Mouse (Mus musculus): ENCODE data around the gene Ranbp6. TPM values are rescaled to one million over a fixed set of nuclear protein-coding genes. Genes with fewer than 3 reads are reported as not detected.

The Ranbp6 gene
- polyA plus RNA-seq, 1 experiment from 2014 or later = 53.5 TPM

GRCm38 (mm10) chr19:29842973-29843372, 30.2 kb upstream of the Ranbp6 start:
- Histone ChIP-seq H3K36me3 (ENCODE audit: control insufficient read depth, insufficient read depth, low read length) (no peaks in the 10 kb centered on the region), H3K27me3 (ENCODE audit: control insufficient read depth, insufficient read depth, low read depth, low read length) (no peaks in the 10 kb centered on the region), H3K4me2 (ENCODE audit: low read length) (no peak overlapping the region), H3K4me1 (ENCODE audit: control insufficient read depth, insufficient read depth, low read length) (peaks cover 11% of the 10 kb centered on the region), H3K27ac (ENCODE audit: low read length) (0 out of 2 replicates have a peak overlapping the region, but pooled peaks have one; percentile 53), H3K9ac (ENCODE audit: low read depth, low read length) (no peak overlapping the region), H3K9me3 (replicated peaks; ENCODE audit: control insufficient read depth, low read length, poor library complexity, severe bottlenecking) (no peaks in the 10 kb centered on the region), H3K4me3 (ENCODE audit: low read depth, low read length) (no peak overlapping the region)
- WGBS = 78% methylated on average over 8 of the region's 8 CpGs
- ATAC-seq = no peak

- no peak overlapping the region for H3K9ac ChIP-seq (ENCODE audit: low read depth, low read length)
- no peak overlapping the region for H3K4me2 ChIP-seq (ENCODE audit: low read length)
- H3K27me3 ChIP-seq (ENCODE audit: control insufficient read depth, insufficient read depth, low read depth, low read length) = no peaks in the 10 kb centered on the region
- H3K4me1 ChIP-seq (ENCODE audit: control insufficient read depth, insufficient read depth, low read length) = peaks cover 11% of the 10 kb centered on the region
- no peaks in the 10 kb centered on the region for H3K36me3 ChIP-seq (ENCODE audit: control insufficient read depth, insufficient read depth, low read length)
- 87% methylated on average over 4 of the region's 4 CpGs for WGBS
- no peak for ATAC-seq
- H3K9me3 ChIP-seq (replicated peaks; ENCODE audit: control insufficient read depth, low read length, poor library complexity, severe bottlenecking) = no peaks in the 10 kb centered on the region
- H3K4me3 ChIP-seq (ENCODE audit: low read depth, low read length) = no peak overlapping the region
- H3K27ac ChIP-seq (ENCODE audit: low read length) = no peak overlapping the region
These were observed 27.9 kb upstream of the Ranbp6 start for GRCm38 (mm10) chr19:29840642-29841041.

- no peak overlapping the region for H3K4me3 ChIP-seq (ENCODE audit: low read depth, low read length)
- no peak for ATAC-seq
- H3K27ac ChIP-seq (ENCODE audit: low read length) = no peak overlapping the region
- H3K9ac ChIP-seq (ENCODE audit: low read depth, low read length) = no peak overlapping the region
- WGBS = 85% methylated on average over 3 of the region's 3 CpGs
- no peaks in the 10 kb centered on the region for H3K36me3 ChIP-seq (ENCODE audit: control insufficient read depth, insufficient read depth, low read length)
- H3K4me2 ChIP-seq (ENCODE audit: low read length) = no peak overlapping the region
- no peaks in the 10 kb centered on the region for H3K27me3 ChIP-seq (ENCODE audit: control insufficient read depth, insufficient read depth, low read depth, low read length)
- peaks cover 4% of the 10 kb centered on the region for H3K4me1 ChIP-seq (ENCODE audit: control insufficient read depth, insufficient read depth, low read length)
- H3K9me3 ChIP-seq (replicated peaks; ENCODE audit: control insufficient read depth, low read length, poor library complexity, severe bottlenecking) = no peaks in the 10 kb centered on the region
These were observed 25.9 kb upstream of the Ranbp6 start for GRCm38 (mm10) chr19:29838636-29839135.

- H3K4me2 ChIP-seq (ENCODE audit: low read length) = no peak overlapping the region
- no peak overlapping the region for H3K9ac ChIP-seq (ENCODE audit: low read depth, low read length)
- no peaks in the 10 kb centered on the region for H3K9me3 ChIP-seq (replicated peaks; ENCODE audit: control insufficient read depth, low read length, poor library complexity, severe bottlenecking)
- WGBS = 42% methylated on average over 1 of the region's 1 CpGs
- no peak overlapping the region for H3K27ac ChIP-seq (ENCODE audit: low read length)
- ATAC-seq = no peak
- H3K4me1 ChIP-seq (ENCODE audit: control insufficient read depth, insufficient read depth, low read length) = 0 out of 2 replicates have a peak, but pooled peaks cover 2% of the 10 kb centered on the region
- no peaks in the 10 kb centered on the region for H3K27me3 ChIP-seq (ENCODE audit: control insufficient read depth, insufficient read depth, low read depth, low read length)
- no peaks in the 10 kb centered on the region for H3K36me3 ChIP-seq (ENCODE audit: control insufficient read depth, insufficient read depth, low read length)
- no peak overlapping the region for H3K4me3 ChIP-seq (ENCODE audit: low read depth, low read length)
These were observed 25.4 kb upstream of the Ranbp6 start for GRCm38 (mm10) chr19:29838171-29838570.

GRCm38 (mm10) chr19:29835364-29836034, 22.7 kb upstream of the Ranbp6 start:
- H3K4me1 ChIP-seq (ENCODE audit: control insufficient read depth, insufficient read depth, low read length) = no peaks in the 10 kb centered on the region
- H3K27ac ChIP-seq (ENCODE audit: low read length) = no peak overlapping the region
- H3K4me2 ChIP-seq (ENCODE audit: low read length) = no peak overlapping the region
- WGBS = 72% methylated on average over 3 of the region's 3 CpGs
- no peaks in the 10 kb centered on the region for H3K27me3 ChIP-seq (ENCODE audit: control insufficient read depth, insufficient read depth, low read depth, low read length)
- no peaks in the 10 kb centered on the region for H3K9me3 ChIP-seq (replicated peaks; ENCODE audit: control insufficient read depth, low read length, poor library complexity, severe bottlenecking)
- no peak for ATAC-seq
- no peak overlapping the region for H3K4me3 ChIP-seq (ENCODE audit: low read depth, low read length)
- H3K36me3 ChIP-seq (ENCODE audit: control insufficient read depth, insufficient read depth, low read length) = no peaks in the 10 kb centered on the region
- H3K9ac ChIP-seq (ENCODE audit: low read depth, low read length) = no peak overlapping the region

GRCm38 (mm10) chr19:29830911-29831310, 18.1 kb upstream of the Ranbp6 start:
- Histone ChIP-seq H3K4me2 (ENCODE audit: low read length) (no peak overlapping the region), H3K9me3 (replicated peaks; ENCODE audit: control insufficient read depth, low read length, poor library complexity, severe bottlenecking) (no peaks in the 10 kb centered on the region), H3K9ac (ENCODE audit: low read depth, low read length) (no peak overlapping the region), H3K27ac (ENCODE audit: low read length) (no peak overlapping the region), H3K4me1 (ENCODE audit: control insufficient read depth, insufficient read depth, low read length) (no peaks in the 10 kb centered on the region), H3K27me3 (ENCODE audit: control insufficient read depth, insufficient read depth, low read depth, low read length) (no peaks in the 10 kb centered on the region), H3K36me3 (ENCODE audit: control insufficient read depth, insufficient read depth, low read length) (no peaks in the 10 kb centered on the region), H3K4me3 (ENCODE audit: low read depth, low read length) (no peak overlapping the region)
- 78% methylated on average over 2 of the region's 2 CpGs for WGBS
- ATAC-seq = no peak

GRCm38 (mm10) chr19:29828558-29828957, 15.8 kb upstream of the Ranbp6 start:
- ATAC-seq = no peak
- no peaks in the 10 kb centered on the region for H3K27me3 ChIP-seq (ENCODE audit: control insufficient read depth, insufficient read depth, low read depth, low read length)
- no peak overlapping the region for H3K27ac ChIP-seq (ENCODE audit: low read length)
- 76% methylated on average over 5 of the region's 5 CpGs for WGBS
- no peaks in the 10 kb centered on the region for H3K9me3 ChIP-seq (replicated peaks; ENCODE audit: control insufficient read depth, low read length, poor library complexity, severe bottlenecking)
- no peaks in the 10 kb centered on the region for H3K36me3 ChIP-seq (ENCODE audit: control insufficient read depth, insufficient read depth, low read length)
- no peak overlapping the region for H3K4me2 ChIP-seq (ENCODE audit: low read length)
- no peaks in the 10 kb centered on the region for H3K4me1 ChIP-seq (ENCODE audit: control insufficient read depth, insufficient read depth, low read length)
- no peak overlapping the region for H3K4me3 ChIP-seq (ENCODE audit: low read depth, low read length)
- H3K9ac ChIP-seq (ENCODE audit: low read depth, low read length) = no peak overlapping the region

GRCm38 (mm10) chr19:29826686-29827085, 13.9 kb upstream of the Ranbp6 start:
- peak; percentile 91 for ATAC-seq
- H3K4me1 ChIP-seq (ENCODE audit: control insufficient read depth, insufficient read depth, low read length) = no peaks in the 10 kb centered on the region
- WGBS = 88% methylated on average over 1 of the region's 1 CpGs
- no peaks in the 10 kb centered on the region for H3K36me3 ChIP-seq (ENCODE audit: control insufficient read depth, insufficient read depth, low read length)
- H3K9me3 ChIP-seq (replicated peaks; ENCODE audit: control insufficient read depth, low read length, poor library complexity, severe bottlenecking) = no peaks in the 10 kb centered on the region
- H3K9ac ChIP-seq (ENCODE audit: low read depth, low read length) = no peak overlapping the region
- H3K4me3 ChIP-seq (ENCODE audit: low read depth, low read length) = no peak overlapping the region
- H3K4me2 ChIP-seq (ENCODE audit: low read length) = no peak overlapping the region
- no peak overlapping the region for H3K27ac ChIP-seq (ENCODE audit: low read length)
- no peaks in the 10 kb centered on the region for H3K27me3 ChIP-seq (ENCODE audit: control insufficient read depth, insufficient read depth, low read depth, low read length)

GRCm38 (mm10) chr19:29825003-29825402, 12.2 kb upstream of the Ranbp6 start:
- H3K4me2 ChIP-seq (ENCODE audit: low read length) = no peak overlapping the region
- H3K9ac ChIP-seq (ENCODE audit: low read depth, low read length) = no peak overlapping the region
- 65% methylated on average over 2 of the region's 2 CpGs for WGBS
- no peaks in the 10 kb centered on the region for H3K4me1 ChIP-seq (ENCODE audit: control insufficient read depth, insufficient read depth, low read length)
- ATAC-seq = no peak
- no peaks in the 10 kb centered on the region for H3K9me3 ChIP-seq (replicated peaks; ENCODE audit: control insufficient read depth, low read length, poor library complexity, severe bottlenecking)
- no peak overlapping the region for H3K4me3 ChIP-seq (ENCODE audit: low read depth, low read length)
- no peak overlapping the region for H3K27ac ChIP-seq (ENCODE audit: low read length)
- H3K27me3 ChIP-seq (ENCODE audit: control insufficient read depth, insufficient read depth, low read depth, low read length) = no peaks in the 10 kb centered on the region
- no peaks in the 10 kb centered on the region for H3K36me3 ChIP-seq (ENCODE audit: control insufficient read depth, insufficient read depth, low read length)
